Mouse (Mus musculus) hindbrain, embryonic 13.5 days (tissue): ENCODE results near the gene Zfp689. TPM values are rescaled to one million over a fixed set of nuclear protein-coding genes. Genes with fewer than 3 reads are reported as not detected.
"Not testable (repeated sequence)": the region's sequence is repeated elsewhere in the genome, so short reads cannot be mapped to it uniquely, and the experiment has no call there.

Source experiments
- ATAC-seq: fragments of 200-750 bp; cut with Nextera tagmentation; 2 replicates; pipeline ENCODE4 v1.8.0; 2017; ENCODE audit warnings: moderate TSS enrichment; ENCODE audit not compliant: low FRiP score
- H3K27ac ChIP-seq: fragments of 300-500 bp; sonication (generic); 2 replicates; pipeline ENCODE4 v1.5.1; 2015; ENCODE audit warnings: inconsistent platforms, mild to moderate bottlenecking, moderate library complexity
- H3K27me3 ChIP-seq: fragments of 300-500 bp; sonication (generic); 2 replicates; pipeline ENCODE4 v1.6.1; 2015; ENCODE audit warnings: mild to moderate bottlenecking, inconsistent platforms
- H3K36me3 ChIP-seq: fragments of 300-500 bp; sonication (generic); 2 replicates; pipeline ENCODE4 v1.6.1; 2015; ENCODE audit warnings: mild to moderate bottlenecking, inconsistent platforms
- H3K4me1 ChIP-seq: fragments of 300-500 bp; sonication (generic); replicated peaks from 2 replicates; pipeline ENCODE4 v1.6.1; 2015; ENCODE audit warnings: inconsistent platforms
- H3K4me2 ChIP-seq: fragments of 300-500 bp; sonication (generic); 2 replicates; pipeline ENCODE4 v1.6.1; 2015; ENCODE audit warnings: inconsistent platforms, mild to moderate bottlenecking, moderate library complexity
- H3K4me3 ChIP-seq: fragments of 300-500 bp; sonication (generic); 2 replicates; pipeline ENCODE4 v1.5.1; 2015; ENCODE audit warnings: mild to moderate bottlenecking, inconsistent platforms
- H3K9ac ChIP-seq: fragments of 300-500 bp; sonication (generic); 2 replicates; pipeline ENCODE4 v1.6.1; 2015; ENCODE audit warnings: mild to moderate bottlenecking, inconsistent platforms
- H3K9me3 ChIP-seq: fragments of 300-500 bp; sonication (generic); 2 replicates; pipeline ENCODE4 v1.6.1; 2016; ENCODE audit warnings: inconsistent platforms
- WGBS: fragments of 180-500 bp; shearing (Covaris S2); methylation state at CpG from one replicate; pipeline ENCODE4 v1.1.7; 2015; 5-methylcytosine and 5-hydroxymethylcytosine counted together
- polyA plus RNA-seq: library from polyadenylated mRNA; unstranded; fragments of >200 nt; fragmentation: Nextera tagmentation; extraction: Ambion mirVana; gene quantifications from 2 replicates; pipeline ENCODE4 v1.2.1, GENCODE M21; 2015

Gene Zfp689
- polyA plus RNA-seq, 1 experiment from 2014 or later = 15.0 TPM

DNA sequence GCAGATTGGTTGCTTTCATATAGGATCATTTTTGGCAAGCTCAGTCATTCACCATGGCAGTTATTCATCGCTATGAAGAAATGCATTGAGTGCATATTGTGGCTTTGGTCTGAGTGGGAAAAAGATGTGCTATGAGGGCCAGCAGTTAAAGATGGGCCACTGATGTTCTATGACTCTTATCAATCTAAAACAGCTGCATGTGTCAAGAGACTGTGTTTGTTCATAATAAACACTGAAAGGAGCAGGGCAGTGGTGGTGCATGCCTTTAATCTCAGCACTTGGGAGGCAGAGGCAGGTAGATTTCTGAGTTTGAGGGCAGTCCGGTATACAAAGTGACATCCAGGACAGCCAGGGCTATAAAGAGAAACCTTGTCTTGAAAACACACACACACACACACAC lies 16.7 kb upstream of the Zfp689 start:
- not testable (repeated sequence) for H3K27ac ChIP-seq, ATAC-seq, H3K4me3 ChIP-seq, H3K9me3 ChIP-seq, H3K9ac ChIP-seq, H3K4me2 ChIP-seq, H3K27me3 ChIP-seq
- Histone ChIP-seq H3K4me1 (peaks cover 12% of the 10 kb centered on the region), H3K36me3 (peaks cover 37% of the 10 kb centered on the region)
- 96% methylated on average over 2 of the region's 2 CpGs for WGBS

DNA sequence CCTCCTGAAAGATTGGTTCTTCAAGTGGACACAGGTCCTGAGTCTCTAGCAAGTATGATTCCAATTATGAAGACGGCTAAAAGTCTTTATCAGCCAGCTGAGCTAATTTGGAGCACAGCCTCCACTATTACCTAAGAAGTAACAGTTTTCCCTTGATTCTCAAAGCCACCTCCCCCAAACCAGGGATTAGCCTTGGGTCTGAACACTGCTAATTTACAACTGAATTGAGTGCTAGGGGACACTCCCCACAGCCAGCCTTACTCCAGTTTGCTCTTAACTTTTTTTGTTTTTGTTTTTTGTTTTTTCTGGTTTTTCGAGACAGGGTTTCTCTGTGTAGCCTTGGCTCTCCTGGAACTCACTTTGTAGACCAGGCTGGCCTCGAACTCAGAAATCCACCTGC lies 16.2 kb upstream of the Zfp689 start:
- Histone ChIP-seq H3K4me3 (no peak overlapping the region), H3K4me2 (no peak overlapping the region), H3K9ac (no peak overlapping the region), H3K4me1 (peaks cover 12% of the 10 kb centered on the region), H3K27me3 (no peaks in the 10 kb centered on the region), H3K27ac (no peak overlapping the region), H3K9me3 (no peaks in the 10 kb centered on the region), H3K36me3 (peaks cover 40% of the 10 kb centered on the region)
- ATAC-seq = no peak
- 94% methylated on average over 3 of the region's 3 CpGs for WGBS

DNA sequence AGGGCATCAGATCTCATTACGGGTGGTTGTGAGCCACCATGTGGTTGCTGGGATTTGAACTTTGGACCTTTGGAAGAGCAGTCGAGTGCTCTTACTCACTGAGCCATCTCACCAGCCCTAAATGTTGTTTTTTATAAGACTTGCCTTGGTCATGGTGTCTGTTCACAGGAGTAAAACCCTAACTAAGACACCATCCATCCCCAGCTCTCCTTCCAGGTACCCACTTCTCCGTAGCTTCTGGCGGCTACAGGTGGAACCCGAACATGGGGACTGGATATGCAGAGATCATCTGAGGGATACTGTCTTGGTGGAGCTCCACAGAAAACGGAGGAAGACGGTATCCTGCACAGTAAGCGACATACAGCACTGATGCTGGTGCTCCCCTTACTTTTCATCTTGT lies 10.4 kb upstream of the Zfp689 start, which contains the start of gene Prr14:
Gene Prr14, plus strand, starts transcription at position 301 of the 400 bp plus-strand sequence.
- H3K36me3 ChIP-seq = peaks cover 48% of the 10 kb centered on the region
- H3K9me3 ChIP-seq, H3K27me3 ChIP-seq, H3K9ac ChIP-seq, H3K4me2 ChIP-seq, ATAC-seq, H3K4me3 ChIP-seq, H3K4me1 ChIP-seq, H3K27ac ChIP-seq: not testable (repeated sequence)
- 97% methylated on average over 8 of the region's 8 CpGs for WGBS

DNA sequence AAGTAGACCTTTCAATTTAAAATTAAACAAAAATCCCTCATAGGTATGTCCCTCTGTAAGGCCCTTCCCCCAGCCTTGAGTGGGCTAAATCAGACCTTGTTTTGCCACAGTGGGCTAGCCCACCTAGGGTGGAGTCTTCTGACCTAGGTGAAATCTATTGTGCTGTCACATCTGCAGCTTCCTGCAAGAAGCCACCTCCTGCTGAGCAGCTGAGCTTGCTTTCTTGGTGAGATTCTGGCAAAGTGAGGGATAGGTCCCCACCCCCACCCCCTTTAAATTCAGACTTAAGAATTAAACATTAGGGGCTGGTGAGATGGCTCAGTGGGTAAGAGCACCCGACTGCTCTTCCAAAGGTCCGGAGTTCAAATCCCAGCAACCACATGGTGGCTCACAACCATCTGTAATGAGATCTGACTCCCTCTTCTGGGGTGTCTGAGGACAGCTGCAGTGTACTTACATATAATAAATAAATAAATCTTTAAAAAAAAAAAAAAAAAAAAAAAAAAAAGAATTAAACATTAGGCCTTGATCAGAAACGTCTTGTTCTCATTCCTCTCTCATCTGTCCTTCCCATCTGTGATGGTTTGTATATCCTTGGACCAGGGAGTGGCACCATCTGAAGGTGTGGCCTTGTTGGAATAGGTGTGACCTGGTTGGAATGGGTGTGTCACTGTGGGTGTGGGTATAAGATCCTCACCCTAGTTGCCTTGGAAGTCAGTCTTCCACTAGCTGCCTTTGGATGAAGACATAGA lies 9.6 kb upstream of the Zfp689 start:
- not testable (repeated sequence) for H3K9ac ChIP-seq, ATAC-seq, H3K9me3 ChIP-seq, H3K4me2 ChIP-seq, H3K27me3 ChIP-seq, H3K4me3 ChIP-seq, H3K4me1 ChIP-seq, H3K27ac ChIP-seq
- 83% methylated on average over 3 of the region's 3 CpGs for WGBS
- peaks cover 48% of the 10 kb centered on the region for H3K36me3 ChIP-seq

DNA sequence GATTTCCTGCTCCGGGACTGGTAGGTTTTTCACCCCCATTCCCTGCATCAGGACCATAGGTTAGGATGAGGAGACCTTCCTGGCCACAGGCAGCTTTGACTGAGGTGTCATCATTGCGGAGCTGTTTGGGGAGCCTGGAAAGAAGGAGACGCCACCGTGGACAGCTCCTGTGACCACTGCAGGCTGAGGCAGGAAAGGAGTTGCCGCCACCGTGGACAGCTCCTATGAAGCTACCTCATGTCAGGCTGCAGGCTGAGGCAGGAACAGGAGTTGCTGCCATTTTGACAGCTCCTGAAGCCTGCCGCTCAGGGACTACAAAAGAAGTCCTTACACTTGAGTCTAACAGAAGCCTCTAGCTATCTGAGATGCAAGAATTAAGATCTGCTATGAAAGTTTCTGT lies 5.9 kb upstream of the Zfp689 start:
- no peak for ATAC-seq
- H3K9me3 ChIP-seq = no peaks in the 10 kb centered on the region
- 96% methylated on average over 7 of the region's 7 CpGs for WGBS
- H3K27ac ChIP-seq = no peak overlapping the region
- H3K9ac ChIP-seq = no peak overlapping the region
- no peaks in the 10 kb centered on the region for H3K27me3 ChIP-seq
- peaks cover 53% of the 10 kb centered on the region for H3K36me3 ChIP-seq
- no peak overlapping the region for H3K4me3 ChIP-seq
- H3K4me1 ChIP-seq = peaks cover 36% of the 10 kb centered on the region
- H3K4me2 ChIP-seq = no peak overlapping the region

DNA sequence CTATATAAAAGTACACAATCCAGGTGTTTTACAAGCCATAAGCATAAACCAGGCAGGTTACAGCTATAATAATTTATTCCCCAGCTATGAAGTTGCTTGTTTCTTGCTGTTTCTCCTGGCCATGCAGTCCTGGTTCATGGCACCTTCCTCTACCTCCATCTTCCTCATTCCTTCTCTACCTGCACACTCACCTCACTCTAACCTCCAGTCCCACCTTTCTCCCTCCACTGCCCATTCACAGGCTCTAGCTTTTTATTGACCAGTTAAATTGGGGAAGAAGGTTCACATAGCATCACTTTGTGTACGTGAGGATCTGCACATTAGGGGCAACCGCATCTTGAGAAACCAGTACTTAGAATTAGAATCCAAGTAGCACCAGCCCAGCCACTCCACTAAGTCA lies 4.1 kb upstream of the Zfp689 start:
- no peak for ATAC-seq
- Histone ChIP-seq H3K27ac (no peak overlapping the region), H3K4me3 (no peak overlapping the region), H3K36me3 (peaks cover 46% of the 10 kb centered on the region), H3K9me3 (no peaks in the 10 kb centered on the region), H3K4me2 (no peak overlapping the region), H3K4me1 (peaks cover 43% of the 10 kb centered on the region), H3K9ac (peak overlapping the region; percentile 35; the same call in 1 of the 2 replicates), H3K27me3 (no peaks in the 10 kb centered on the region)
- 96% methylated on average over 2 of the region's 2 CpGs for WGBS

DNA sequence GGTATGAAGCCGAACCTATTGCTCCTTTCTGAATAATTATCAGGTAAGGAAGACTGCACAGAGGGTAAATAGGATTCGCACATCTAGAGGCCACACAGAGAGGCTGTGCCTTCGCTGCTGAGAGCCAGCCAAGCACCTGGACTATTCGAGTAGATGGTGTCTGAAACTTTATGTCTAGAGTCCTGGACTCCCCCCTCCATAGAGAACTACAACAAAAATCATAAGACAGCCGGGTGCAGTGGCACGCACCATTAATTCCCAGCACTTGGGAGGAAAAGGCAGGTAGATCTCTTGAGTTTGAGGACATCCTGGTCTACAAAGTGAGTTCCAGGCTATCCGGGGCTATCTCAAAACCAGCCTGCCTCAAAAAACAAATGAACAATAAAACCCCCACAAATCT lies 1.0 kb upstream of the Zfp689 start:
- no peak for ATAC-seq
- H3K4me2 ChIP-seq = peak overlapping the region; percentile 85
- H3K9ac ChIP-seq = peak overlapping the region; percentile 94
- WGBS = 85% methylated on average over 7 of the region's 7 CpGs
- H3K4me1 ChIP-seq = peaks cover 50% of the 10 kb centered on the region
- H3K9me3 ChIP-seq = no peaks in the 10 kb centered on the region
- peaks cover 45% of the 10 kb centered on the region for H3K36me3 ChIP-seq
- H3K4me3 ChIP-seq = peak overlapping the region; percentile 93
- H3K27me3 ChIP-seq = no peaks in the 10 kb centered on the region
- peak overlapping the region; percentile 98 for H3K27ac ChIP-seq

DNA sequence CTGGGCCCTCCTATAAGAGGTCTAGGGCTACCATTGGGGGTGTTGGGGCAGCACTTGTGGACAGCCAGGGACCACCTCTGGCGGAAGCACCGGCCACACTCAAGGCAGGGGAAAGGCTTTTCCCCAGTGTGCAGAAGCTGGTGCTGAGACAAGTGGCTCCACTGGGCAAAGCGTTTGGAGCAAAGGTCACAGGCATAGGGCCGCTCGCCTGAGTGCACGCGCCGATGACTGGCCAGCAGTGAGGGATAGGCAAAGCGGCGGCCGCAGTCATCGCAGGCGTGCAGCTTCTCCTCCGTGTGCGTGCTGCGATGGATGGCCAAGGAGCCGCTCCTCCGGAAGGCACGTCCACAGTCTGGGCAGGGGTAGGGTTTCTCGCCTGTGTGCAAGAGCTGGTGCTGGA lies 5.0 kb downstream of the Zfp689 start:
- H3K4me1 ChIP-seq = peaks cover 8% of the 10 kb centered on the region
- no peak for ATAC-seq
- H3K4me3 ChIP-seq = no peak overlapping the region
- H3K9ac ChIP-seq = no peak overlapping the region
- H3K36me3 ChIP-seq = peaks cover 60% of the 10 kb centered on the region
- no peaks in the 10 kb centered on the region for H3K27me3 ChIP-seq
- H3K27ac ChIP-seq = no peak overlapping the region
- 78% methylated on average over 20 of the region's 20 CpGs for WGBS
- no peaks in the 10 kb centered on the region for H3K9me3 ChIP-seq
- no peak overlapping the region for H3K4me2 ChIP-seq

DNA sequence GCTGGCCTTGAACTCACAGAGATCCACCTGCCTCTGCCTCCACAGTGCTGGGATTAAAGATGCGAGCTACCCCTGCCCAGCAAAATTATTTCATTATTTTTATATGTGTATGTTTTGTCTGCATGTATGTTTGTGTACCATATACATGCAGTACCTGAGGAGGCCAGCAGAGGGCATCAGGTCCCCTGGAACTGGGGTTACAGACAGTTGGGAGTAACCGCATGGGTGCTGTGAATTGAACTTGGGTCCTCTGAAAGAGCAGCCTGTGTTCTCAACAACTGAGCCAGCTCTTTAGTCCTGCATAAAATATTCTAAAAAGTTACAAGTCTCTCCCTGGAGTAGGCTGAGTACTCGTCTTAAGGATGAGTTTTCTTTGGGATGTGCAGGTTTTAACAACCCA lies 11.2 kb downstream of the Zfp689 start:
- no peak for ATAC-seq
- Histone ChIP-seq H3K9ac (no peak overlapping the region), H3K4me3 (no peak overlapping the region), H3K9me3 (peaks cover 9% of the 10 kb centered on the region), H3K4me2 (no peak overlapping the region), H3K27ac (no peak overlapping the region), H3K27me3 (no peaks in the 10 kb centered on the region), H3K36me3 (peaks cover 20% of the 10 kb centered on the region), H3K4me1 (no peaks in the 10 kb centered on the region)
- 91% methylated on average over 3 of the region's 3 CpGs for WGBS

DNA sequence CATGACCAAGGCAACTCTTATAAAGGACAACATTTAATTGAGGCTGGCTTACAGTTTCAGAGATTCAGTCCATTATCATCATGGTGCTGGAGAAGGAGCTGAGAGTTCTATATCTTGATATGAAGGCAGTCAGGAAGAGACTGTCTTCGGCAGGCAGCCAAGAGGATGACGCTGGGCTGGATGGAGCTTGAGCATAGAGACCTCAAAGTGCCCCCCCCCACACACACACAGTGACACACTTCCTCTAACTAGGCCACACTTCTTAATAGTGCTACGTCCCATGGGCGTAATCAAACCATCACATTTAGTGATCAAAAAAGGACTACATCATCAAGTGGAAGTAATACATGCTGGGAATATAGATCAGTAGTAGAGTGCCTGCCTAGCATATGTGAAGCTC lies 13.8 kb downstream of the Zfp689 start:
- no peak overlapping the region for H3K27ac ChIP-seq
- no peak overlapping the region for H3K4me2 ChIP-seq
- H3K9me3 ChIP-seq = peaks cover 9% of the 10 kb centered on the region
- no peaks in the 10 kb centered on the region for H3K27me3 ChIP-seq
- no peak for ATAC-seq
- no peaks in the 10 kb centered on the region for H3K36me3 ChIP-seq
- H3K4me1 ChIP-seq = no peaks in the 10 kb centered on the region
- H3K4me3 ChIP-seq = no peak overlapping the region
- 91% methylated on average over 4 of the region's 4 CpGs for WGBS
- H3K9ac ChIP-seq = no peak overlapping the region

DNA sequence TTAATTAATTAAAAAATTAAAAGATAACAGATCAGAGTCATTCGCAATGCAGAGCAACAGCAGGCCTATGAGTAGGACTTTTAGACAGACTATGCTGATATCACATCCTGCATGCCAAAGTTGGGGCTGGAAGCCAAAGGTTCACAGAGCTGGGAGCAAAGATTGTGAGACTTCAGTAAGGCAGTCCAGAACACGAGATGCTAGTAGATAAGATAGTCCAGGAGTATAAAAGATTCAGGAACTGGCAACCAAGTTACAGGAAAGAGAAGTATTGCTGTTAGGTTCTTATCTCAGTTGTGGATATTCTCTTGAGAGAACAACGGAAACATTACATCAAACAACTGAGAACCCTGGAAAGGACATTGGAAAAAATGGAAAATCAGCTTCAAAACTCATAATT lies 22.6 kb downstream of the Zfp689 start:
- no peak for ATAC-seq
- Histone ChIP-seq H3K4me2 (no peak overlapping the region), H3K27me3 (peaks cover 14% of the 10 kb centered on the region), H3K27ac (no peak overlapping the region), H3K9ac (no peak overlapping the region), H3K36me3 (no peaks in the 10 kb centered on the region), H3K4me3 (no peak overlapping the region), H3K4me1 (peaks cover 8% of the 10 kb centered on the region), H3K9me3 (no peaks in the 10 kb centered on the region)
- WGBS = 80% methylated on average over 3 of the region's 3 CpGs

DNA sequence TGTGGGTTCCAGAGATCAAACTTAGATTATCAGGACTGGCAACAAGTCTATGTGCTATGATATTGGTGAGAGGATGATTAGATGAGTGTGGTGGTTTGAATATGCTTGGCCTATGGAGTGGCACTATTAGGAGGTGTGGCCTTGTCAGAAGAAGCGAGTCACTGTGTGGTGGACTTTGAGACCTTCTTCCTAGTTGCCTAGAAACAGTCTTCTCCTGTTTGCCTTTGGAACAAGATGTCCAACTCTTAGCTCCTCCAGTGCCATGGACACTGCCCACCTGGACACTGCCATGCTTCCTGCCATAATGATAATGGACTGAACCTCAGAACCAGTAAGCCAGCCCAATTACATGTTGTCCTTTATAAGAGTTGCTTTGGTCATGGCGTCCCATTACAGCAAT lies 23.0 kb downstream of the Zfp689 start:
- no peak for ATAC-seq
- Histone ChIP-seq H3K27ac (no peak overlapping the region), H3K27me3 (peaks cover 14% of the 10 kb centered on the region), H3K4me3 (no peak overlapping the region), H3K4me2 (no peak overlapping the region), H3K4me1 (peaks cover 12% of the 10 kb centered on the region), H3K36me3 (no peaks in the 10 kb centered on the region), H3K9me3 (no peaks in the 10 kb centered on the region), H3K9ac (no peak overlapping the region)
- WGBS = 95% methylated on average over 2 of the region's 2 CpGs

DNA sequence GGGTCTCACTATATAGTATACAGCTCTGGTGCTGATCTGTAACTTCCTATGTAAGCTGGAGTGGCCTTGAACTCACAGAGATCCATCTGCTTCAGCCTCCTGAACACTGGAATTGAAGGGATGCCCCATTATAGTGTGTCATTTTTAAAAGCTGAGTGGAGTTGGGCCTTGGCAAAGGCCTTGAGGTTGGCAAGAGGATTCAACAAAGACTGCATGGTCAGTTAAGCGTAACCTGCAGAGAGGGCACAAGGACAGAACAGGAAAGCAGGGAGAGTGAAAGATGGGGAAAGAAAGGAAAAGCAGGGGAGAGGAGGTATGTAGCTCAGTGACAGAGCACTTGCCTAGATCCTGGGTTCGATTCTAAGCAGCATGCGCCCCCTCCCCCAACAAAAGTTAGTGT lies 23.7 kb downstream of the Zfp689 start:
- no peak overlapping the region for H3K4me2 ChIP-seq
- H3K27ac ChIP-seq = no peak overlapping the region
- ATAC-seq = no peak
- peaks cover 14% of the 10 kb centered on the region for H3K27me3 ChIP-seq
- no peak overlapping the region for H3K4me3 ChIP-seq
- H3K36me3 ChIP-seq = no peaks in the 10 kb centered on the region
- H3K4me1 ChIP-seq = peaks cover 14% of the 10 kb centered on the region
- WGBS = 88% methylated on average over 3 of the region's 3 CpGs
- H3K9ac ChIP-seq = no peak overlapping the region
- no peaks in the 10 kb centered on the region for H3K9me3 ChIP-seq
